Mouse (Mus musculus) hindbrain, postnatal 0 days (tissue): Measurements from ENCODE around the gene Etv4. TPM values are rescaled to one million over a fixed set of nuclear protein-coding genes. Genes with fewer than 3 reads are reported as not detected.

ENCODE experiments used
- ATAC-seq: fragments of 200-750 bp; cut with Nextera tagmentation; 2 replicates; pipeline ENCODE4 v1.8.0; 2017; ENCODE audit warnings: mild to moderate bottlenecking, moderate TSS enrichment, moderate library complexity
- DNase-seq: peaks from one replicate; pipeline ENCODE4 v3.0.0-alpha.2; 2015; ENCODE audit warnings: low spot score
- H3K27ac ChIP-seq: fragments of 300-500 bp; sonication (generic); 2 replicates; pipeline ENCODE4 v1.5.1; 2014; ENCODE audit warnings: mild to moderate bottlenecking
- H3K27me3 ChIP-seq: fragments of 300-500 bp; sonication (generic); 2 replicates; pipeline ENCODE4 v1.6.1; 2014; ENCODE audit warnings: low read length, mixed read lengths; ENCODE audit not compliant: insufficient read depth
- H3K36me3 ChIP-seq: fragments of 300-500 bp; sonication (generic); 2 replicates; pipeline ENCODE4 v1.6.1; 2014; ENCODE audit warnings: low read length, mixed read lengths; ENCODE audit not compliant: insufficient read depth
- H3K4me1 ChIP-seq: fragments of 300-500 bp; sonication (generic); 2 replicates; pipeline ENCODE4 v1.6.1; 2014; ENCODE audit warnings: antibody characterized with exemption, low read length, mixed read lengths; ENCODE audit not compliant: insufficient read depth
- H3K4me2 ChIP-seq: fragments of 300-500 bp; sonication (generic); 2 replicates; pipeline ENCODE4 v1.6.1; 2014; ENCODE audit warnings: low read depth, mild to moderate bottlenecking, low read length, moderate library complexity, mixed read lengths
- H3K4me3 ChIP-seq: fragments of 300-500 bp; sonication (generic); 2 replicates; pipeline ENCODE4 v1.5.1; 2014; ENCODE audit warnings: low read length
- H3K9ac ChIP-seq: fragments of 300-500 bp; sonication (generic); replicated peaks from 2 replicates; pipeline ENCODE4 v1.6.1; 2014; ENCODE audit warnings: mild to moderate bottlenecking, low read length, moderate library complexity, mixed read lengths
- H3K9me3 ChIP-seq: fragments of 300-500 bp; sonication (generic); 2 replicates; pipeline ENCODE4 v1.6.1; 2016; ENCODE audit warnings: low read length, mixed read lengths
- CTCF ChIP-seq: IDR thresholded peaks from 2 replicates; pipeline ENCODE4 v1.5.1; 2016; ENCODE audit warnings: antibody characterized with exemption, control low read depth, low read depth
- WGBS: fragments of 180-500 bp; shearing (Covaris S2); extraction: QIAGEN DNeasy Blood & Tissue Kit; methylation state at CpG from one replicate; pipeline ENCODE4 v1.1.7; 2014; 5-methylcytosine and 5-hydroxymethylcytosine counted together
- polyA plus RNA-seq: library from polyadenylated mRNA; unstranded; fragments of >200 nt; fragmentation: Nextera tagmentation; extraction: Ambion mirVana; gene quantifications from 2 replicates; pipeline ENCODE4 v1.2.1, GENCODE M21; 2015
- total RNA-seq: library from RNA; depleted of rRNA; stranded (reverse); fragments of >200 nt; gene quantifications from 2 replicates; pipeline ENCODE4 v1.2.3, GENCODE M21; 2014

Gene Etv4
- total and polyA plus RNA-seq, 2 experiments from 2014 or later: 22.5 to 56.9 TPM

- ATAC-seq: no peak
- no peak overlapping the region for H3K27ac ChIP-seq
- H3K4me1 ChIP-seq: no peaks in the 10 kb centered on the region
- no peaks in the 10 kb centered on the region for H3K27me3 ChIP-seq
- peak; percentile 38 for TF ChIP-seq CTCF
- no peak for DNase-seq
- no peaks in the 10 kb centered on the region for H3K9me3 ChIP-seq
- no peaks in the 10 kb centered on the region for H3K36me3 ChIP-seq
- no peak overlapping the region for H3K9ac ChIP-seq
- H3K4me3 ChIP-seq: no peak overlapping the region
- no peak overlapping the region for H3K4me2 ChIP-seq
Measured at GRCm38 (mm10) chr11:101819853-101820252, 34.7 kb upstream of the Etv4 start.

DNA sequence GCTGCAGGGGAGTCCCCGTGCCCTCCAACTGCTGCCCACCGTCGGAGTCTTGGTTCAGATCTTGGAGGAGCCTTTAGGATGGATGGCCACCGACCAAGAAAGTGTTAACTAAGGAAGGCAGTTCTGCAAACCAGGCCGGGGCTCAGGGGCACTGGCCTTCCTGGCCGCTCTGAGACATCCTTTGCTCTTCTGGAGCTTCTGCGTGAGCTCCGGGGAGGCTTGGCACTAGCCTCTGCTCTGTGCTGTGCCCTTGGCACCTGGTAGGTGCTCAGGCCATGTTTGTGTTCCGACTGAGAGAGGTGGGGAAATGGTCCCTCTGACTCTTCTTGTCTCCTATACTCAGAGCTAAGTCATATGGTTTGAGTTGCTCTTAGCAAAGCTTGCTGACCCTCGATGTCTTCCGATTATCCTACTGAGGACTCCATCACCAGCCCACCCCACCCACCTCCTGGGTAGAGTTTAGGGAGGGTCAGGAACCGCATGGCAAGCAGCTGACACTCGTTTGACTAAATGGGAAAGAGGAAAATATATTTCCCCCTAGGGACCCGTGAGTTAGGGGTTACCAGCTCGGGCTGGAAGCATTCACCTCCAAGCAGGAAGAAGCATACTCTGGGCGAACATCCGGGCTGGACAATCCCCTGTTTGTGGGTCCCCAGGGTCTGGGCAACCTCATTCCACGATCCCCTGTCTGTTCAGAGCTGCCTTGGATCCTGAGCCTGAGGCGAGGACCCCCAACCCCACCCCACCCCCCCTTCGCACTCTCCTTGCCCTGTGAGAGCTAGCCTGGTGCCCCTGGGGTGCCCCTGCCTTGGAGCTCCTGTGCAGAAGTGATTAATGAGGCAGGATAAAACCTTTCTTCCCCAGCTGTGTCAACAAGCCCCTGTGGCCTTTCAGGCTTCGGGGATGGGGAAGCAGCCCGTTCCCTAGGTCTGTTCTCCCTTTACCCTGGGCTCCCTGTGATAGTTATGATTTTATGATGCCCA lies 30.2 kb upstream of the Etv4 start:
- Histone ChIP-seq H3K9me3 (no peaks in the 10 kb centered on the region), H3K27ac (no peak overlapping the region), H3K36me3 (no peaks in the 10 kb centered on the region), H3K9ac (no peak overlapping the region), H3K4me2 (peak overlapping the region; percentile 45; the same call in 1 of the 2 replicates), H3K4me1 (no peaks in the 10 kb centered on the region), H3K27me3 (no peaks in the 10 kb centered on the region), H3K4me3 (no peak overlapping the region)
- no peak for TF ChIP-seq CTCF
- peak; percentile 5; the same call in 1 of the 2 replicates for ATAC-seq
- DNase-seq: no peak
- WGBS: 21% methylated on average over 22 of the region's 22 CpGs

GRCm38 (mm10) chr11:101814375-101815102 lies 29.4 kb upstream of the Etv4 start:
- no peaks in the 10 kb centered on the region for H3K36me3 ChIP-seq
- no peaks in the 10 kb centered on the region for H3K9me3 ChIP-seq
- ATAC-seq (peak; percentile 83), DNase-seq (peak; percentile 86)
- H3K27me3 ChIP-seq: no peaks in the 10 kb centered on the region; the same call in 1 of the 2 replicates
- H3K4me2 ChIP-seq: peak overlapping the region; percentile 45
- H3K4me1 ChIP-seq: no peaks in the 10 kb centered on the region
- no peak overlapping the region; the same call in 1 of the 2 replicates for H3K4me3 ChIP-seq
- no peak overlapping the region for H3K27ac ChIP-seq
- H3K9ac ChIP-seq: no peak overlapping the region
- WGBS: 11% methylated on average over 23 of the region's 23 CpGs
- peak; percentile 92 for TF ChIP-seq CTCF

DNA sequence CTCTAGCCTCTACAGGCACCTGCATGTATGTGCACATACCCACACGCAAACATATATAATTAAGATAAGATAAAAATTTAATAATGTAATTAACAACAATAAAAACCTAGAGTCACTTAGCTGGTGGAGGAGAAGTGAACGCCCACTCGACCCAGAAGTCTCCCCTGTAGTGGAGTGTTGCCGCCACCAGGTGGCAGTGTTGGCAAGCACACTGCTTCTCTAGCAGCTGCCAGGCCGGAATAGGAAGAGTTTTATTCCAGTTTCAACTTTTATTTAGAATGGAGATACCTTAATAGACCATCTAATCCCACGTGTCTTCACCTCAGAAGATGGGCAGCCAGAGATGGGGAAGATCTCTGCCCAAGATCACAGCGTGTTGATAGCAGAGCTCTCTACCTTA lies 28.1 kb upstream of the Etv4 start:
- no peak overlapping the region for H3K4me2 ChIP-seq
- peak; percentile 87 for DNase-seq
- H3K4me1 ChIP-seq: no peaks in the 10 kb centered on the region
- H3K9ac ChIP-seq: no peak overlapping the region
- H3K4me3 ChIP-seq: no peak overlapping the region
- no peaks in the 10 kb centered on the region; the same call in 1 of the 2 replicates for H3K27me3 ChIP-seq
- H3K9me3 ChIP-seq: no peaks in the 10 kb centered on the region
- peak; percentile 18 for ATAC-seq
- no peak overlapping the region for H3K27ac ChIP-seq
- H3K36me3 ChIP-seq: no peaks in the 10 kb centered on the region
- 1% methylated on average over 7 of the region's 7 CpGs for WGBS
- peak; percentile 98 for TF ChIP-seq CTCF

GRCm38 (mm10) chr11:101809060-101809828 lies 24.1 kb upstream of the Etv4 start:
- Histone ChIP-seq H3K27ac (no peak overlapping the region), H3K36me3 (no peaks in the 10 kb centered on the region), H3K27me3 (no peaks in the 10 kb centered on the region; the same call in 1 of the 2 replicates), H3K4me2 (no peak overlapping the region), H3K9ac (no peak overlapping the region), H3K4me1 (no peaks in the 10 kb centered on the region), H3K9me3 (no peaks in the 10 kb centered on the region), H3K4me3 (no peak overlapping the region)
- ATAC-seq: no peak
- no peak for TF ChIP-seq CTCF
- WGBS: 33% methylated on average over 15 of the region's 15 CpGs
- no peak for DNase-seq

DNA sequence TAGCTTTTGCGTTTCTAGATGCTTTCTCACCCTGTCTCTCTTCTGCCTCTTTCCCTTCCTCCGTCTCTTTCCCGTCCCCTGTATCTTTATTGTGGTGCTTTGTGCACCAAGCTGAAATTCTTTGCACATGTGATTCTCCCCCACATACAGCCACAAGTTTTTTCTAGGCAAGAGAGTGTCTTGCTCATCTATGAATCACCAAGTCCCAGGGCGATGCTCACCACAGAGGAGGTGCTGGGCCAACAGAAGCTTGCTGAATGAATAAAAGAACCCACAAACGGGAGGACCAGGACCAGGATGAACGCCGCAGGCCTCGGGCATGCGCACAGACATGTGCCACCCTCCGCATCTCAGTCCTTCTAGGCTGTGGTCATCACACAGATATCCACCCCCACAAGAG lies 22.1 kb upstream of the Etv4 start:
- H3K27me3 ChIP-seq: peaks cover 3% of the 10 kb centered on the region; the same call in 1 of the 2 replicates
- no peak overlapping the region for H3K27ac ChIP-seq
- no peaks in the 10 kb centered on the region for H3K36me3 ChIP-seq
- H3K4me3 ChIP-seq: no peak overlapping the region
- H3K9ac ChIP-seq: no peak overlapping the region
- no peaks in the 10 kb centered on the region for H3K9me3 ChIP-seq
- ATAC-seq (no peak), DNase-seq (no peak)
- H3K4me2 ChIP-seq: no peak overlapping the region
- WGBS: 78% methylated on average over 10 of the region's 10 CpGs
- H3K4me1 ChIP-seq: no peaks in the 10 kb centered on the region
- no peak for TF ChIP-seq CTCF
